Mouse (Mus musculus) embryonic facial prominence, embryonic 11.5 days (tissue): Measurements from ENCODE around the gene Scamp1. TPM values are rescaled to one million over a fixed set of nuclear protein-coding genes. Genes with fewer than 3 reads are reported as not detected.

Experiments used
- ATAC-seq: fragments of 200-750 bp; cut with Nextera tagmentation; replicated peaks from 2 replicates; pipeline ENCODE4 v1.8.0; 2017; ENCODE audit warnings: low read depth; ENCODE audit not compliant: insufficient number of reproducible peaks, low FRiP score, low TSS enrichment
- DNase-seq: peaks from one replicate; pipeline ENCODE4 v3.0.0-alpha.2; 2015; ENCODE audit warnings: low spot score
- H3K27ac ChIP-seq: fragments of 300-500 bp; sonication (generic); replicated peaks from 2 replicates; pipeline ENCODE4 v1.5.1; 2014; ENCODE audit warnings: mild to moderate bottlenecking, low read depth, low read length, control low read depth
- H3K27me3 ChIP-seq: fragments of 300-500 bp; sonication (generic); 2 replicates; pipeline ENCODE4 v1.6.1; 2014; ENCODE audit warnings: mild to moderate bottlenecking, low read length, moderate library complexity, mixed read lengths; ENCODE audit not compliant: control insufficient read depth, insufficient read depth
- H3K36me3 ChIP-seq: fragments of 300-500 bp; sonication (generic); replicated peaks from 2 replicates; pipeline ENCODE4 v1.6.1; 2014; ENCODE audit warnings: low read depth, mild to moderate bottlenecking, low read length, moderate library complexity, mixed read lengths; ENCODE audit not compliant: control insufficient read depth, insufficient read depth
- H3K4me1 ChIP-seq: fragments of 300-500 bp; sonication (generic); 2 replicates; pipeline ENCODE4 v1.6.1; 2014; ENCODE audit warnings: low read length, mixed read lengths; ENCODE audit not compliant: control insufficient read depth, insufficient read depth
- H3K4me2 ChIP-seq: fragments of 300-500 bp; sonication (generic); 2 replicates; pipeline ENCODE4 v1.6.1; 2014; ENCODE audit warnings: low read depth, mild to moderate bottlenecking, control low read depth, low read length, moderate library complexity
- H3K4me3 ChIP-seq: fragments of 300-500 bp; sonication (generic); 2 replicates; pipeline ENCODE4 v1.5.1; 2014; ENCODE audit warnings: low read depth, low read length, control low read depth
- H3K9ac ChIP-seq: fragments of 300-500 bp; sonication (generic); replicated peaks from 2 replicates; pipeline ENCODE4 v1.6.1; 2014; ENCODE audit warnings: mild to moderate bottlenecking, control low read depth, low read length
- H3K9me3 ChIP-seq: fragments of 300-500 bp; sonication (generic); replicated peaks from 2 replicates; pipeline ENCODE4 v1.6.1; 2016; ENCODE audit warnings: mild to moderate bottlenecking, low read length, inconsistent platforms, mixed read lengths; ENCODE audit not compliant: control insufficient read depth
- WGBS: fragments of 180-500 bp; shearing (Covaris S2); extraction: QIAGEN DNeasy Blood & Tissue Kit; methylation state at CpG from one replicate; pipeline ENCODE4 v1.1.7; 2014; 5-methylcytosine and 5-hydroxymethylcytosine counted together
- polyA plus RNA-seq: library from polyadenylated mRNA; unstranded; fragments of >200 nt; fragmentation: Nextera tagmentation; extraction: Ambion mirVana; gene quantifications from 2 replicates; pipeline ENCODE4 v1.2.1, GENCODE M21; 2014

The Scamp1 gene
- polyA plus RNA-seq, 1 experiment from 2014 or later = 26.2 TPM

DNA sequence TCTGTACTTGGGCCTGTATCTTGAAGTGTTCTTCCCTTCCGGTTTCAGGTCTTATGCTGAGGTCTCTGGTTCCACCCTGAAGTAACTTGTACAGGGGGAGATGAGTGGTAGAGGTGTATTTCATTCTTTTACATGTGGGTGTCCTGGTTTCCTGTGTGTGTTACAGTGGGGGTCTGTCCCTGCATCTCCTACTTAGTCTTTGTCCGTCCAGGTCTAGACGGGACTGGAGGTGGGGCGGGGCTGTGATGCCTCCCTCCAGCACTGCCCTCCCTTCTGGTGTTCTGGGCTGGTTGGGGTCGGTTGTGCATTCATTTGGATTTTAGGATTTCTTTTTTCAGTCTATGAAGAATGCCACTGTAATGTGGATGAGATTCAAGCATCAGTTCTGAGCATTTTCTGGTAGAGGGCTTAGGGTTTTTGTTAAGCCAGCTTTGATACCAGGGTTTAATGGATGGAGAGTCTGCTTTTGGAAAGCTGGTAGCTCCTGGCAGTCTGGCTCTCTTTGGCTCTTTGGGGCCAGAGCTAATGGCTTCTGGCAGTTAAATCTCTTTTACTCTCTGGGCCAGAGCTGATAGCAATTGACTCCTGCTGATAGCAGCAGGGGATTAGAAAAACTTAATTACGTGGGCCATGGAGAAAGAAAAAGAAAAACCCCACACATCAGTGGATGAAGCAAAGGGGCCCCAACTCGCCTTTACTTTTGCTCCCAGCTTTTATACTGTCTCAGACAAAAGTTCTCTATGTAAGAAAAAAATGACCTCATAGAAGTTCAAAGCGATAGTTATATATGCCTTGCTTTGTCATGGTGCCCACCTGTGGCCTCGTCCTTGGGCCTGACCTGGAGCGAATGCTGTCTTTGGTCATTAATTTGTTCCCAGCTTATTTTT, 97.2 kb downstream of the Scamp1 start:
- no peaks in the 10 kb centered on the region for H3K9me3 ChIP-seq
- no peak overlapping the region for H3K4me3 ChIP-seq
- DNase-seq (no peak), ATAC-seq (no peak)
- H3K27me3 ChIP-seq = no peaks in the 10 kb centered on the region
- no peak overlapping the region for H3K4me2 ChIP-seq
- no peak overlapping the region for H3K27ac ChIP-seq
- no peaks in the 10 kb centered on the region for H3K4me1 ChIP-seq
- H3K9ac ChIP-seq = no peak overlapping the region
- WGBS = 39% methylated on average over 10 of the region's 10 CpGs
- H3K36me3 ChIP-seq = no peaks in the 10 kb centered on the region

DNA sequence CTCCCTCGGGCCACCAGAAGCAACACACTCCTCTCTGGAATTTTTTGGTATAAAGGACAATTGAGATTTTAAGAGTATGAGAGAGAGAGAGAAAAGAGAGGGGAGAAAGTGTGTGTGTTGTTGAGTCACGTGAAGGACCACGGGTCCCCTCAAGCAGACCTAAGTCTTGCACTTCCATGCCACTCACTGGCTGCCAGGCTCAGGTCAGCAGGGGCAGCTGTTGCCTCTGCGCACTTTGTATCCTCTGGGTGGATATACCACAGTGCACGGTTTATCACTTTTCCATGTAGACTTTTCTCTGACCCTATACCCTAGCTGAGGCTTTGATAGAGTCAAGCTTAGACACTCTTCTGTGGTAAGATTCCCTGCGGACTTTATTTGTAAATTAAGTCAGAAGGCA, 100.0 kb downstream of the Scamp1 start:
- H3K9me3 ChIP-seq = no peaks in the 10 kb centered on the region
- no peak overlapping the region for H3K27ac ChIP-seq
- no peak overlapping the region for H3K4me3 ChIP-seq
- H3K4me2 ChIP-seq = no peak overlapping the region
- DNase-seq = no peak
- no peak for ATAC-seq
- 83% methylated on average over 5 of the region's 6 CpGs for WGBS
- H3K9ac ChIP-seq = no peak overlapping the region
- no peaks in the 10 kb centered on the region for H3K27me3 ChIP-seq
- no peaks in the 10 kb centered on the region for H3K4me1 ChIP-seq
- no peaks in the 10 kb centered on the region for H3K36me3 ChIP-seq

DNA sequence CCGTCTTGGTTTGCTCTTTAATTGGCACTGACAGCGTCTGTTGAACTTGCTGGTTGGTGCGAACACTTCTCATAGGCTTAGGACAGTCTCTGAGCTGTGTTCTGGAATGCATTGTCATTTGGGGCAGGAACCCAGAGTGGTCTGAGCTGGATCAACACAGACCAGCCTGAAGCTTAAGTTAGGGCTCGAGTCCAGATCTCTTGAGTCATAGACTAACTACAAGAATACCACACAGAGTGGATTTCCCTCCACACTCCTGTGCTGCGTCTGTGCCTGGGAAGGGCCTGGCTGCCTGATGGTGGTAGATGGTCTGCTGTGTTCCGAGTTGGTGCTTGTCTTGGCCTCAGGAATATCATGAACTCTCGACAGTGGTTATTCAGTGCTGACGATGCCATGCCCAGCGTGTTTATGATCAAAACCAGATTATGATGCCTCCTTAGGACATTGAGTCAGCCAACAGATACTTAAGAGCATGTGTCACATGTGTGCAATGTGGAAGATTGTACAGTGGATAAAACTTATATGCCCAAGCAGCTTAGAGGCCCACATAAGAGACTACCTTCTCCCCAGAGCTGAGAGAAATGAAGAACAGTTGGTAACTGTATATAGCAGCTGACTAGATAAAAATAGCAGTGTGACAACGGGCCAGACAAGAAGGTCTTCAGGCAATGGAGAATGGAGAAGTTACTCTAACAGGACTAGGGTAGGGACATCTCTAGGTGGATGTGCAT, 100.8 kb downstream of the Scamp1 start:
- DNase-seq (no peak), ATAC-seq (no peak)
- Histone ChIP-seq H3K9ac (no peak overlapping the region), H3K4me3 (no peak overlapping the region), H3K9me3 (no peaks in the 10 kb centered on the region), H3K4me1 (no peaks in the 10 kb centered on the region), H3K27me3 (no peaks in the 10 kb centered on the region), H3K4me2 (no peak overlapping the region), H3K27ac (no peak overlapping the region), H3K36me3 (no peaks in the 10 kb centered on the region)
- WGBS = 89% methylated on average over 10 of the region's 10 CpGs

DNA sequence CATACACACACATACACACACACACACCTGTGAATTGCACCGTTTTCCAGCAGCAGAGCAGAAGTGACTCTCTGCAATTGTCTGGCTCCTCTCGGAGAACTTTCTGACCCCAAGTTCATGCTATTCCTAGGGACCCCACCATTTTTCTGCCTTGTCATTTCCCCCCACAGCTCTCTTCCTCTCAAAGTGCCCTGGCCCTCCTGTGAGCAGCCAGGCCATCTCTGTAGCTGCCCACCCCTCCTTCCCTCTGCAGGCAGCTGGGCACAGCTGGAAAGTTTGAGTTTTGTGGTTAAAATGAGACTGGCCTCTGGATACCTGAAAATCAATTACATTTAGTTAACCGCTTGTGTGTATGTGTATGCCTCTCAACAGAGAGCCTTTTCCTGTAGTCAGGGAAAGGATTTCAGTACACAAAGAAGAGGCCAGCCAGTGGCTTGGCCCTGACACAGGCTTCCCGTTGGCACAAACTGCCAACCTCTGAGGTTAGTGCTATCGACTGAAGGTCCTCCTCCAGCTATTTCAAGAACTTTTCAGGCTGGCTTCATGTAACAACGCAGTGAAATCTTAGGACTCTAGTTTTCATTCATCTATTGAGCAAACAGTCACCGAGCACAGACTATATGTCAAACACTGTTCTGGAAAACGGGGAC, 102.2 kb downstream of the Scamp1 start:
- Histone ChIP-seq H3K4me1 (no peaks in the 10 kb centered on the region), H3K9ac (no peak overlapping the region), H3K9me3 (no peaks in the 10 kb centered on the region), H3K4me3 (no peak overlapping the region), H3K36me3 (no peaks in the 10 kb centered on the region), H3K4me2 (no peak overlapping the region), H3K27me3 (no peaks in the 10 kb centered on the region), H3K27ac (no peak overlapping the region)
- DNase-seq (no peak), ATAC-seq (no peak)
- WGBS = 88% methylated on average over 8 of the region's 8 CpGs

DNA sequence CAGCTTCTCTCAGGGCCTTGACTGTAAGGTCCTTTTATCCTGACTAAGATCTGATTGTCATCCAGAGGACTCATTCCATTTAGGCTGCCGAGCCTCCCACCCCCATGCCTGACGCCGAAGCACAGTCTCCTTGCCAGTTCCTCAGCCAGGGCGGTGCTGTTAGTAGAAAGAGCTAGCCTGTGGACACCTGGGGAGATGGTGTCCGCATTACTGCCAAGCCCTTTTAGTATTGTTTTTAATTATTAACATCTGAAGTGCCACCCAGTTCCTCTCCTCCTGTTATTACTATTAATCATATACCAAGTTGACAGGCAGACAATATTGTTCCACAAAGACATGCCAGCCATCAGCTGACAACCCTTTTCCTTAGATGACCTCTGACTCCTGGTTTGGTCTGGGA, 103.6 kb downstream of the Scamp1 start:
- H3K9me3 ChIP-seq = no peaks in the 10 kb centered on the region
- no peak overlapping the region for H3K27ac ChIP-seq
- H3K4me3 ChIP-seq = no peak overlapping the region
- WGBS = 80% methylated on average over 5 of the region's 5 CpGs
- no peak for ATAC-seq
- DNase-seq = no peak
- H3K4me2 ChIP-seq = no peak overlapping the region
- H3K27me3 ChIP-seq = no peaks in the 10 kb centered on the region
- H3K9ac ChIP-seq = no peak overlapping the region
- no peaks in the 10 kb centered on the region for H3K36me3 ChIP-seq
- H3K4me1 ChIP-seq = no peaks in the 10 kb centered on the region

DNA sequence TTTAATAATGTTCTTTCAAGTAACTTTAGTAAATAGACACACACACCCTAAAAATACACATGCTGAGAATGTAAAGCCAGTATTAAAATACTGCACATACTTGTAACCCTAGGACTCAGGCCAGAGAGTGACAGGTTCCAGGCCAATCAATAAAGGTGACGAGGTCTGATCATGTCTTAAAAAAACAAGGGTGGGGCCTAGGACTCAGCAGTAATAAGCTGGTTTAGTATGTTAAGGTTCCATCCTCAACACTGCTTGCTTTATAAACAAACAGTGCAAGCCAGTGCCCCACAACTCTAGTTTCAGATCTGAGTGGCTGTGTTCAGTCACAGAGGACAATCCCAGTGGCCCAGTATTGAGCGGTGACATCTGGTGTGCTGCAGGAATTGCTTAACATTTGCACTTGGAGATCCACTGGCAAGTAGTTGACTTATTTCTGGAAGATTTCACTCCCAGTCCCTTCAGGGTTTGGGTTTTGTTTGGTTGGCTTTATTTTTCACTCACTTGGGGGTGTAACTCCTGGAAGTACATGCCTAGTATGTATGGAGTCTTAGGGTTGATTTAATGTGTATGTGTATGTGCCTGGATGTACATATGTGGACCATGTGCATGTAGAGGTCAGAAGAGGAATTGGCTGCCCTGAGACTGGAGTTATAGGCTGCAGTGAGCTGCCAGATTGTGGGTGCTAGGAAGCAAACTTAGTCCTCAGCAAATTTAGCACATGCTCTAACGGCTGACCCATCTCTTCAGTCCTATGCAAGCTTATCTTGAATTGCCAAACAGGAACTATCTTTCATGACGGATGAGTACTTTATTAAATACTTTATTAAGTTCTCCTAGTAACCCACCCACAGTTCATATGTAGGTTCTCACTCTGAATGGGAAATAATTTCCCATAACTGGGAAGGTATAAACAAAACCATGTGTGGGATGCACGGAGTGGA, 104.9 kb downstream of the Scamp1 start:
- Histone ChIP-seq H3K4me1 (no peaks in the 10 kb centered on the region), H3K27me3 (no peaks in the 10 kb centered on the region), H3K36me3 (no peaks in the 10 kb centered on the region), H3K9me3 (no peaks in the 10 kb centered on the region), H3K9ac (no peak overlapping the region), H3K4me3 (no peak overlapping the region), H3K27ac (no peak overlapping the region), H3K4me2 (no peak overlapping the region)
- 77% methylated on average over 5 of the region's 5 CpGs for WGBS
- ATAC-seq = no peak
- DNase-seq = no peak

DNA sequence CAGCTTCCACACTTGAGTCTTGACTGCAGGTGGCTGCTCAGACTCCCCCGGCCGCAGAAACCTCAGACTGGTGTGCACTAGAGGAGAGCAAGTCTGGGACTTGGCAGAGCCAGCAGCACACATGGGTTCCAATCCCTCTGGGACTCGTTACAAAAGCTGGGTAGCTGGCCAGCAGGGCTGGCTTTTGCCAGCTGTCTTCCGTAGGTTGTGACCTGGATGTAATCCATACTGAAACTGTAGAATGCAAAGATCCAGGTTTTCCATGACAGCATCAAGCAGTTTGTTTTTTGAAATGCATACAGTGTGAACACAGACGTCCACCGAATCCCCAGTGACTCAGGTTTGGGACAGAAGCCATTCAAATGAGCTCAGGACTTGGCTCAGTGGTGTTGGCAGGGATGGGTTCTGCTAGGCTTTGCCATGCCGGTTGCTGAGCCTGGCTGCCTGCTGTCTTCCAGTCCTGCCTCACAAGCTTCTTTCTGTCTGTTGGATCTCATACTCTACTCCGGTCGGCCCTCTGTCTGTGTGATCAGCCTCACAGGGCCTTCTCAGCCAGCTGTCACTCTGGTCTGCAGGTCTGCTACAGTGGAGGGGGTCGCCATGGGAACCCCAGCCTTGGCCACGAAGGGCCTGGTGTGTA, 107.1 kb downstream of the Scamp1 start:
- H3K27ac ChIP-seq = no peak overlapping the region

More for the DNA sequence above, 107.1 kb downstream of the Scamp1 start:
- Histone ChIP-seq H3K4me2 (no peak overlapping the region), H3K9ac (no peak overlapping the region), H3K4me1 (peaks cover 3% of the 10 kb centered on the region), H3K4me3 (no peak overlapping the region), H3K9me3 (no peaks in the 10 kb centered on the region), H3K36me3 (no peaks in the 10 kb centered on the region), H3K27me3 (no peaks in the 10 kb centered on the region)
- ATAC-seq = no peak
- 70% methylated on average over 11 of the region's 11 CpGs for WGBS
- no peak for DNase-seq
